Mouse (Mus musculus) skeletal muscle tissue, adult 2 months (tissue): ENCODE results near the gene Edem3.
"Not testable (repeated sequence)": the region's sequence is repeated elsewhere in the genome, so short reads cannot be mapped to it uniquely, and the experiment has no call there.

ENCODE experiments used
- DNase-seq: peaks from one replicate; pipeline ENCODE4 v3.0.0-alpha.2; 2012; ENCODE audit warnings: low read depth, low spot score

Edem3 gene

GRCm38 (mm10) chr1:151810628-151811421 is 55.7 kb downstream of the Edem3 start:
- DNase-seq: no peak

GRCm38 (mm10) chr1:151811456-151811855 is 56.3 kb downstream of the Edem3 start:
- no peak for DNase-seq

DNA sequence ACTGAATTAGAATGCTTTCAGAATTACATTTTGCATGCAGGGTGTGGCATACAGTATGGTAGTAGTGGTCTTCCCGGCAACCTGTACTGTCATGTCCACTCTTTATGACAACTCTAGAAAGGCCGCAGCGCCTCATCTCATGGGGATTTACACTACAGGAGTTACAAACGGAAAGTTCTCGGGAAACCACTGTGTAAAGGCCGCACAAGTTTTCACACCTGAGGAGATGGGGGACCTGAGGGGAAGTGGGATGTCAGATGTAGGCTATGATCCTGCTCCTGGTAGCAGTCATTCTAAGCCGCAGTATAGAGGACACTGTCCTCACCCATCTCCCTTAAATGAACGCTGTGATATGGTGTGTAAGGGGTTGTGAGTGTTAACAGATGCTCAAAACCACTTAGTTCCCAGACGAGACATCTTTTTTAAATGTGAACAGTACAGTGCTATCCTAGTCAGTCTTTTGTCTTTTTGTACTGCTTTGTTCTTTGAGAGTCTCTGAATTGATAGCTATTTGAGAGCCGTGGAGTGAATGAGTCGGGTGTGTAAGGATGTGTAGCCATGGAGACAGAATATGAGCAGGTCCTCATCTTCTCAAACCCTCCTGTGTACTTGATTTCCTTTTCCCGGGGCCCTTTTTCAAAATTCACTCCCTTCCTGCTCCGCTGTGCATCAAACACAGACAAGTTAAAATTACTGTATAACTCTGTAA is 57.0 kb downstream of the Edem3 start:
- no peak for DNase-seq

- no peak for DNase-seq
Measured at GRCm38 (mm10) chr1:151816051-151816450, 60.9 kb downstream of the Edem3 start.

DNA sequence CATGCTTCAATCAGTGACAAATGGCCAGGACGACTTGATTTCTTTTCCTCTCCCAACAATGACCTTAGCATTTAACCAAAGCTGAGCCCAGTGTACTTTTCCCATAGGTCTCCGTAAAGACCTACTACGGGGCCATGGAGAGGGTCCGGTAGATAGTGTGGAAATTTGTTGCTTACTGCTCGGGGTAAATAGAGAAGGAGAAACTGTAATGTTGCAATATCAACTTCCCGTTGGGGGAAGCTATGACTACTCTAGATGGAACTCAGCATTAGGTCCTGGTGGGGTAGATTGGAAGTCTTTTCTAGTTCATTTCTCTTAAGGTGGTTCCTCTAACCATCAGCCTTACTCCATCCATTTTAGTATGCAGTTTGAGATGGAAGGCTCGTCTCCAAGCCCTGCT is 64.0 kb downstream of the Edem3 start:
- no peak for DNase-seq

DNA sequence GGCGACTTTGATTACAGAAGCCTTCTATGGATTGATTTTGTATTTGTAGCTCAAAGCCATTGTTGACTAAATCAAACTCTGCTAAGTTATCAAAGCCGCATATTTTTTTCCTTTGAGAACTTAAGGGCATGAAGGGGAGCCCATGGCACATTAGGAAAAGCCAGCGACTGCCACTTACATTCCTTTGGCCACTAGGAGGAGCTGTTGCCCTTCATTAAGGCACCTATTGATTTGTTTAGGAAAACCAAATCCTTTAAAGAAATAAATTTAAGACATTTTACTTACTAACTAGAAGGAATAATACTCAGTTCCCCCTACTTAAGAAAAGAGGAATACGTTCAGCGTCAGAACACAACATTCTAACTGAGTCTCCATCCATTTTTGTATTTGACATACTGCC is 65.3 kb downstream of the Edem3 start:
- peak; percentile 55 for DNase-seq

DNA sequence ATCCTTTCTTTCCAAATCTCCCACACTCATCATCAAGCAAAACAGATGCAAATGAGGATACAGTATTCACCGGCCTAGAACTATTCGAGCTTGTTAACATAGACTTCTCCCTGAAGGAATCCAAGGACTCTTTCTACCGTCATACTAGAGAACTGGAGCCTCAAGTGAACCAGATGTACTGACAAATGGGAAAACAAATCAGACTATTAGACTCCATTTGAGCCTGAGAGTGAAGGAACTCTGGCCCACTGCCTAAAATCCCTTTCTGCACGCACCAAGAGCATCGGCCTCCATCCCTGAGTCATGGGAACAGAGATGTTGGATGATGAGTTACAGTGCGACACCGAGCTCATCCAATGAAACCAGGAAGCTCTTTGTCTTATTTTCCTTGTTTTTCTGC is 69.9 kb downstream of the Edem3 start:
- peak; percentile 23 for DNase-seq

GRCm38 (mm10) chr1:151831791-151832190 is 76.6 kb downstream of the Edem3 start:
- no peak for DNase-seq

GRCm38 (mm10) chr1:151835261-151835660 is 80.1 kb downstream of the Edem3 start:
- no peak for DNase-seq

DNA sequence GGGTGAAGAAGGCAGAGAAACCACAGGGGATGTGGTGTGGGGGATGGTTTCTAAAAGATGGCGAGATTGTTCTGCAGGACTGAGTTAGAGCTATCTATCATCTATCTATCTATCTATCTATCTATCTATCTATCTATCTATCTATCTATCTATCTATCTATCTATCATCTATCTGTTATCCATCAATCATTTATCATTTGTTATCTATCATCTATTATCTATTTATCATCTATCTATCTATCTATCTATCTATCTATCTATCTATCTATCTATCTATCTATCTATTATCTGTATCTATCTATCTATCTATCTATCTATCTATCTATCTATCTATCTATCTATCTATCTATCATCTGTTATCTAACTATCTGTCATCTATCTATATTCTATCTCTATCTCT is 85.2 kb downstream of the Edem3 start:
- DNase-seq: not testable (repeated sequence)

- DNase-seq: no peak
Measured at GRCm38 (mm10) chr1:151845252-151845832, 90.2 kb downstream of the Edem3 start.

GRCm38 (mm10) chr1:151845926-151846782 is 91.0 kb downstream of the Edem3 start:
- DNase-seq: no peak

- no peak for DNase-seq
Measured at GRCm38 (mm10) chr1:151848286-151848685, 93.1 kb downstream of the Edem3 start.

DNA sequence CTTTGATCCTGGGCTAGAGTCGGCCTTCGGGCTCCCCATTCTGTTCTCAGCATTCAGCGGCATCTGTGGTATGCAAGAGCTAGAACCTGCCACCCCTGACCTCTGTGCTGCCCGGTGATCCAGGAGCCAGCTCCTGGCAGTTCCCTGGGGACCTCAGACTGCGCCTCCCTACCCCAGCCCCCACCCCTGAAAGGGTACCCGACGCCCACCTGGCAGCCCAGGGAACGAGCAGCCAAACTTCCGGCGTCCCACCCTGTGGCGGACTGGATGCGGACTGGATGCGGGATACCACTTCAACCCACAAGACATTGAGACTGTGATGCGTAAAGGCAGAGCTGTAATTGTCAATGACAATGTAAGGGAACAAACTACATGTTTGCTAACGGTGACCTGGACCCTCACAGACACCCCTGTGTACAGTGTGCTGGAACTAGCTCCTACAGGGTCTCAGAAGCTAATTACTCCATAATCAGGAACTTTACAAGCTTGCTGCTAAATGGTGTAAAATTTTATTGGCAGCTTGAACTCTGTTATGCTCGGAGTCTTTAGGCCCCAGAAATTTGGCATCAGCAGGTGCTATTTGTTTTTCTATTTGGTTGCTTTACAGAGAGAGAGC is 94.9 kb downstream of the Edem3 start:
- no peak for DNase-seq

GRCm38 (mm10) chr1:151851051-151851848 is 96.1 kb downstream of the Edem3 start:
- no peak for DNase-seq

GRCm38 (mm10) chr1:151851976-151852375 is 96.8 kb downstream of the Edem3 start:
- DNase-seq: no peak

DNA sequence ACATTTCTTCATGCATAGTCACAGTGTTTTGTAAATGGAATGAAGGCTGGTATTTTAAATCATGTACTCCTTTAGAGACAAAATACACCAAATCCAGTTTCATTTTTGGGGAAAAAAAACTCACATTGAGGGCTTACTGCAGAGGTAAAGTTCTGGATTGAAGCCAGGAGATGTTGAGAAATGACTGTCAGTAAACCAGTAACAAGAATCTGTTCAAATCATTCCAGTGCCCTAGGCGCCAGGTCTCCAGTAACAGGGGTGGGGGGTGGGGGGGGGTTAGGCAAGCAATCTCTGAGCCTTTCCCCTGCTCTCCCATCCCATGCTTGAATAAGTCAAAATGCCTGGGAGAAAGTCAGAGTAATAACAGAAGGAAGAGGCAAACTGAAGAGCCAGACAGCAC is 100.4 kb downstream of the Edem3 start:
- no peak for DNase-seq

DNA sequence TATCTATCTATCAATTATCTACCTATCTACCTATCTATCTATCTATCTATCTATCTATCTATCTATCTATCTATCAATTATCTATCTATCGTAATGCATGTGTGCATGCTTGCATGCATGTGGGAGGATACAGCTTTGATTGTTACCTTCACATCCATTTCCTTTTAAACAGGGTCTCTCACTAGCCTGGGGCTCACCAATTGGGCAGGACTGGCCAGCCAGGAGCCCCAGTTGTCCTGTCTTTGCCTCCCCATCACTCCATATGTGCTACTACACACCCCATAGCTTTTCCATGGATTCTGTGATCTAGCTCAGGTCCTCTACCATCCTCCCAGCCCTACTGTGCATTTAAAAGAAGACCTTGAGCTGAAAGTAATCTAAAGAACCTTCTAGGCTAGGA is 103.3 kb downstream of the Edem3 start:
- DNase-seq: no peak

GRCm38 (mm10) chr1:151861334-151861995 is 106.3 kb downstream of the Edem3 start:
- no peak for DNase-seq

DNA sequence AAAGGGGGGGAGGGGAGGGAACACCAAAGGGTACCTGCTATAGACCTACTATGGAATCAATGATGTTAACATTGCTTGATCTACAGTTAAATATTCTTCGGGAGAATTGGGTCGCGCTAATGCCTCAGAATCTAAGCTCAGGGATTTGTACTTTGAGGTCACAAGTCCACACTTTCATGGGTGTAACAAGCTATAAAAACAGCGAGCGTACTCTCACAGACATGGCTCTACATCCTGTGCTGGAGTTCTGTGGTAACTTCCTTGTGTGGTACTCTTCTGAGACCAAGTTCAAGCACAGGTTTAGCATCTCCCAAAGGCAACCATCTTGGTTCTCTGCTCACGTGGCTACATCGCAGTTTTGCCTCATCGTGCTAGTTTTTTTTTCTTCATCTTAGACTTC is 106.9 kb downstream of the Edem3 start:
- no peak for DNase-seq
